Mouse (Mus musculus): ENCODE results near the gene Rab3c.
A peak's percentile ranks its signal among the peaks of the same experiment; 100 is the strongest.

Rab3c gene

GRCm38 (mm10) chr13:110019774-110020173 lies 261.0 kb downstream of the Rab3c start:
- DNase-seq (ENCODE audit: low spot score in 2 of 2): no peak

- DNase-seq (ENCODE audit: low spot score in 2 of 2): peak in 1 of 2 experiments; percentile 23
These were observed 261.7 kb downstream of the Rab3c start for GRCm38 (mm10) chr13:110018941-110019743.

GRCm38 (mm10) chr13:110018431-110018901 lies 262.3 kb downstream of the Rab3c start:
- DNase-seq (ENCODE audit: low spot score in 2 of 2): peak; percentile 62 to 84

GRCm38 (mm10) chr13:110012029-110012428 lies 268.8 kb downstream of the Rab3c start:
- no peak for DNase-seq (ENCODE audit: low spot score in 2 of 2)

GRCm38 (mm10) chr13:110010876-110011275 lies 269.9 kb downstream of the Rab3c start:
- no peak for DNase-seq (ENCODE audit: low spot score in 2 of 2)

GRCm38 (mm10) chr13:110008539-110008938 lies 272.3 kb downstream of the Rab3c start:
- no peak for DNase-seq (ENCODE audit: low spot score in 2 of 2)

- no peak for DNase-seq (ENCODE audit: low spot score in 2 of 2)
These were observed 274.6 kb downstream of the Rab3c start for GRCm38 (mm10) chr13:110006106-110006781.
